Mouse (Mus musculus) heart, adult 9 months (tissue): ENCODE measurements around the gene Tbxas1.

Experiments
- DNase-seq, 2 experiments: peaks; one replicate each; pipeline ENCODE4 v3.0.0; 2022; ENCODE audit warnings: low spot score in 2 of 2

Gene Tbxas1

DNA sequence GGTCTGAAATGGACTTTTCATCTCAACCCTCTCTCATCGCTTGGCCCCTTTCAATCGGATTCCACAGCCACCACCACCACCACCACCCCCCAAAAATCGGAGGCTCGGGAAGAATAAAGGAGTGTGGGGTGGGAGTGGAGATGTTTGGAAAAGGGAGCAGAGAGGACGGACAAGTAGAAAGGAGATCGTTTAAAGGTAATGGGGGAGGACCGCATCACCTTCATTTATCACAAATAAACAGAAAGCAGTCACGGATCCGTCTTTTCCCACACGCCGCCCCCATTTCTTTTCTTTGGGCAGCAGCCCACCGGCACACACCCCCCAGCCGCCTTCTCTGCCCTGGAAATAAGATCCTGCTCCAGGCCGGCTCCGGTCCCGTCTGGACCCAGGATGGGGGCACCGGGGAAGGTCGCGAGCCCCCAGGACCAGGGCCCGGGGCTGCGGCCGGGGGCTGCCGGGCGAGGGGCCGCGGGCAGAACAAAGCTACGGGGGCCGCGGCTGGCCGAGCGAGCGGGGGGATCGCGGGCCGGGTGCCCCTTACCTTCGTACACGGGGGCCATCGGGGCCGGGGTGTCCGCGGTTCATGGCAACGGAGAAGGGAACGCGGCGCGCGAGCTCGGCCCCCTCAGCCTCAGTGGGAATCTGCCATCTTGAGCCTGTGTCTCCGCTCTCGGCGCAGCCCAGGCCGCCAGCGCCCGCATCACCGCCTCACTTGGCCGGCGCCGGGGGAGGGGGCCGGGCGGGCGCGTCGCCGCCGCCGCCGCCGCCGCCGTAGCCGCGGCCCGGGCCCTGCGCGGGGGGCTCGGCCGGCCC is at the start of gene Tbxas1:
Gene Tbxas1 (plus strand): TSS at position 147 of the 813 bp plus-strand sequence.
- peak; percentile 31 to 49 for DNase-seq

DNA sequence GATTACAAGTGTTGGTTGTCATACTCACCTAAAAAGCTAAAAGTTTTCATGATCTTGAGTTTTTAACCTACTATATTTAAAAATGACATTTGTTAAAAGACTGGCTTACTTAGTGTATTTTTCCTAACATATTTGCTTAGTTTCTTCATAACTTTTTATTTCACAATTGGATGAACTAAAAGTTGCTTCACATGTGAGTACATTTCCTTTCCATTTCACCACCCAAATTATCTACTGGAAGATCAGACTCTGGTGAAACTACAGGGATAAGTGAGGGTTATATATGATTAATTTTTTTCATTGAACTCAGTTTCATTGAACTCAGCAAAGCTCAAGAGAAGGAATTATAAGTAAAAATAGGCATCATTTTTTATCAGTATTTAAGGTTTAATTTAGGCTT is 49.3 kb upstream of the Tbxas1 start:
- DNase-seq, result no peak

DNA sequence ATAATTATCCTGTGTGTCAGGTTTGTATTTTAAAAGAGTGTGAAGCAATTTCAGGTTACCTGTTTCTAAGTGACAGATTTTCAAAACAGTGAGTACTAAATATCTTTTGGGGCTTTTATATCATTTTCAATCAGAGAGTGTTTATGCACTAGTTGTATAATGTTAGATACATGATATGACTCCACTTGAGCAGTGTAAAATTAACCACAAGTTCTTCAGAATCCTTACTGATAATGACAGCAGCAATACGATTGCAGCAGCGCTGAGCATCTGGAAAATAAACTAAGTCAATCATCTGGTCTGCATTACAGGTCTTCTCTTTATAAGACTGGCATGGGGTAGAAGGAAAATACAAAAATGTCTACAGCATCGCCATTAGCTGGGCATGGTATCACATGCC is 48.3 kb upstream of the Tbxas1 start:
- no peak for DNase-seq

DNA sequence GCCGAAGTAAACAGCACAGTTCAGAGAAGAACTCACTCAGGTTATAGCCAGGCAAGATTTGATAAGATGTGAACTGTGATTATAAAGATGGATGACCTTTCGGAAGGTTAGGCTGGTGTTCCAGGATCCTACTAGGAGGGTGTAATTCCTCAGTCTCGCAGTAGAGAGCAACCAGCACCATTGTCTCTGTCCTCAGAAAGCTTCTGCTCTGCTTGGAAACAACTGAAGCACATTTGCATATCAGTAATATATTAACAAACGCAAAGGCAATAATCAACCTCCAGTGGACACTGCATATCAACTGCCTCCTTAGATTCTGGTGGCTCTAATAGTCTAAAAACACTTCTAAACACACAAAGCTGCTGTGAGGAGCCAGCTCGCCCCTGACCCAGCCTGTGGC is 47.8 kb upstream of the Tbxas1 start:
- no peak for DNase-seq

DNA sequence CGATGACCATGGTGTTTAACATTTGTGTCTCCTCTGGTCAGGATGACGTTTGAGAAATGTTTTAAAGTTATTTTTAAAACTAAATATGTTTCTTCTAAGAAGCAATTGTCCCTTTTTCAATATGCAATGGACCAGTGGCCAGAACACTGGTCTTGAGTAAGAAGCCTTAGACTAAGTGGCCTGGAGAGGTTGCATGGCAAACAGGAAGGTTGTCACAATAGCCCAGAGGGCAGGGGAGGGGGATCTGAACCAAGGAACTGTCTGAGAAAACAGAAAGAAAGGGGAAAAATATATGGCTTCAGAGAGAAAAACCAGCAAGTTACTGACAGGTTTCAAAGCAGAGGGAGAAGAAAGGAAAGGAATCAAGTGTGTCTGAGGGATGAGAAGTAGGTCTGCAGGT is 47.0 kb upstream of the Tbxas1 start:
- DNase-seq, result no peak

DNA sequence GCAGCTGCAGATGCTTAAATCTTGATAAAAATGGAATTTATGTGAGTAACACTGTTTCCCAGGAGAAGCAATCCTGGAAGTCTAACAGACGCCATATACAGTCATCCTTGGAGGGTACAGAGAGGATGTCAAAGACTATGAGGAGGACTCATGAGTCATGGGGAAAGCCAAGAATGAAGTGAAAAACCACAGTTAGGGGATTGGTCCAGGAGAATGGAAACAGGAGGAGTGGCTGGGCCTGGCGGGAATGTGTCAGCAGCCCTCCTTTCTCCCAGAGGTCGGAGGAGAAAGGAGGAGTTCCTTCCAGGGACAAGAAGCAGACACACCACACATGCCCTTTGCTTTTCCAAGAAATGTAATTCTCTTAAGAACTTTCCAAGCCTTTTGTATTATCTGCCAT is 45.8 kb upstream of the Tbxas1 start:
- no peak for DNase-seq

DNA sequence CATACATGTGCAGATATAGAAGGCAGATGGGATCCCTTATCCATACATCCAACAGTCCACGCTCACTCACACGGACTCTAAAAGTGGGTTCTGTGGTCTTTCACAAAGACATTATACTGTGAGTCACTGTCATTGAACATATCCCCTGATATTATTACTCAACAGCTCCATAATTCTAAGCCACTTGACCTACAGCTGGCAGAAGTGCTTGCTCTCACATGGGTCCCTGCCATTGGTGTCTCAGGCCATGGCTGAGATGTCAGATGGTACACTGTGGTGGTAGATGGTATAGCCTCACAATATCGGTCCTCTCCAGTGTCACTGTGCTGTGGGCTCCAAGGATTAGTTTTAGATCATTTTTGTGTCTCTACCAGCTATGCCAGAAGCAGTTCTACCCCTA is 41.5 kb upstream of the Tbxas1 start:
- no peak for DNase-seq

DNA sequence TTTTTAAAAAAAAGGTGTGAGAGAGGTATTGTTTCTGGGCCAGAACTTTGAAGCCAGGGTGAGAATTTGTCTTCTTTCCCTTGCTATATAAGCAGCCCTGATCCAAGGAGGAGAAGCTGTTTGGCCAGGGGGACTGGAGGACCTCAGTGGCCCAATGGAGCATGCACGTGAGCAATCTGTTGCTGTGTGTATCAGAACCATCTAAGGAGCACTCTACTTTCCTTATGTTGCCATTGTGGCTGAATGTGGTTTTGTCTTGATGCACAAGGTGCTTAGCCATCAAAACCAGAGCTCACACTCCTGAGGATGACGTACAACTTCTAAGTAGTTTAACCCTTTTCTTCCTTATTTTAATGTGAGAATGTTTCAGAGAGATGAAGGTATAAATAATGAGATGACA is 40.5 kb upstream of the Tbxas1 start:
- DNase-seq, result no peak

DNA sequence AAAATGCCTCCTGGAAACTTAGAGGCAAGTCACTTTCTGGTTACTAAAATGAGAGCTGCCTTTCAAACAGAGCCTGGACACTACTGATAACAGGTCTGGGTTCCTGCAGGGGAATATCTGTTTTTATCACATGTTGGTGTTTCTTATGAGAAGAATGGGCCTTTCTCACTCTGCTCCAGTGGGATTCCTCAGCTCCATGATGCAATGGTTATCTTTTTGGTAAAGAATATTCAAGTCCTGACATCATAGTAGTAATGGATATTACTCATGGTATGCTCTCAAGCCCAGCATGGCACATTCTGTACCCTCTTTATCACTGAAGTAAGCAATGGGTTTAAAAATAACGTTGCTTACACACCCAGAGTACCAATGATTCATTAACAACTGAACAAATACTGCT is 40.0 kb upstream of the Tbxas1 start:
- DNase-seq, result no peak

DNA sequence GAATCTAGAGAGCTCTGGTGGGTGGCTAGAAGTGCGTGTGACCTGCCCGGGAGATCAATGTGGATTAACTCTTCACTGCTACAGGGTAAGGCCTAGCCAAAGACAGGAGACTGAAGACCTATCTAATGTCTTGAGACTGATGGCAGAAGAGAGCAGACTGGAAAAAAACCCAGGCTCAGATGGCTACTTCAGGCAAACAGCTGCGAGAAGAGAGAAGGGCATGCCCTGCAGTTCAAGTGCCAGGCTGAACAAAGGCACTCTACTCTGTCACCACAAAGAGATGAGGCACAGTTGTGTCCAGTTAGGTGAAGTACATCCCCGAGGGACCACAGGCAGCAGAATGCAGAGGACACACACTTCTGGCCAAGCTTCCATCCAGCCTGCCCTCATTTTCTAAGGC is 37.1 kb upstream of the Tbxas1 start:
- no peak for DNase-seq

DNA sequence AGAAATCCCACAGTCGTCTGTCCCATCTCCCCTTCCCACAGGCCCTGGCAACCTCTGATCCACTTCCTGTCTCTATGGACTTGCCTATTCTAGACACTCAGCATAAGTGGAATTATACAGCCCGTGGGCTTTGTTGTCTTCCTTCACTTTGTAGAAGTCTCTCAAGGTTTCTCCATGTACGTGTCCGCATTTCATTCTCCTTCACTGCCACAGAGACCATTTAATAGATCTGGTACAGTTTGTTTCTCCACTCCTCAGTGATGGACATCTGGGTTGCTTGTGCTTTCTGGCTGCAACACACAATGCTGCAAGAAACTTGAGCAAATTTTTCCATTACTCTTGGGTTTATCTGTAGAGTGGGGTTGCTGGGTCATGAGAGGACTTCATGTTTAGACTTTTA is 35.3 kb upstream of the Tbxas1 start:
- no peak for DNase-seq

DNA sequence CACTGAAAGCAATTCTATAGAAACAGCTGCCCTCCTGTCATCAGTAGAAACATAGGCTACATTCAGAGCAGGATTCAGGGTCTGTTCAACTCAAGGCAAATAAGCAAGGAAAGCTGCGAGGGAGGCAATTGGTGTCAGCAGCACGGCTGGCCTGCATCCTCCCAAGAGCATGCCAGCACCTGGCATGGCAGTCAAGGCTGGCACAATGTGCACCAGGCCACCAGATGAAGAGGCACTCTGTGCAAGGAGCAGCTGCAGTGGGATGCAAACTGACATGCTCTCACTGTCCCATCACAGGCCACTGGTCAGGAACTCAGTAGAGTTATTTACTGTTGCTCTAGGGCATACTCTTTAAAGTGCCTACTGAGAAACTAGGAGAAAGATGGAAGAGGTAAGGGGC is 34.8 kb upstream of the Tbxas1 start:
- DNase-seq, result no peak

DNA sequence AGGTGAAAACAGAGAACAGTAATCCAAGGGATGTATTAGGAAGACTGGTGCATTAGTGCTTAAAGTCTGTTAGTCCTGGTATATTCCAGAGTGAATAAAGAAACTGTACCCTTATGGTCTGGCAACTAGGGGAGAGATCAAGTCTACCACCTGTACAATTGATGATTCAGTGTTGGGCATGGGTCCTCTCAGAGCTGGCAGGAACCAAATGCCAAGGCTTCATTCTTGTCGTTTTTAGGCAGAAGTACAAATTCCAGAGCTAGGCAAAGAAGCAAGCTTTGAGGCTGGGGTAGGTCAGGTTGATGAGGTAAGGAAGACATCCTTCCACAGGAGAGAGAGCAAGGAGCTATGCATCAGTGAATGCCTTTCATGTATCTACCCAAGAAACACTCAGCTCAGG is 34.4 kb upstream of the Tbxas1 start:
- DNase-seq, result no peak

DNA sequence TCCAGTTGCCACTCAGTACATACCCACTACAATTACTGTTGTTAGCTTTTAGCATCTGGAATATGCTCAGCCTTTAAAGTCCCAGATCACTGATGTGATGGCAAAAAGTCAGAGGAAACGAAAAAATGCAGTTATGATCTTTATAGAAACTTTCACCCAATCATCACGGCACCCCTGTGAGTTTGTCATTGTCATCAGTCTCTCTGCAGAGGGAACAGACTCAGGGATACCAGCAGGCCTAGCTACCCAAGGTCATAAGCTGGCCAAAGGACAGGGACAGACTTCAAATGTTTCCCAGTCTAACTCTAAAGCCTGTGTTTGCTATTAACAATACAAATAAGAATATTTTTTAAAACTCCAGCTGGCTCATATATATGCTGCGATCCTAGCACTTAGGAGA is 33.7 kb upstream of the Tbxas1 start:
- DNase-seq, result no peak

DNA sequence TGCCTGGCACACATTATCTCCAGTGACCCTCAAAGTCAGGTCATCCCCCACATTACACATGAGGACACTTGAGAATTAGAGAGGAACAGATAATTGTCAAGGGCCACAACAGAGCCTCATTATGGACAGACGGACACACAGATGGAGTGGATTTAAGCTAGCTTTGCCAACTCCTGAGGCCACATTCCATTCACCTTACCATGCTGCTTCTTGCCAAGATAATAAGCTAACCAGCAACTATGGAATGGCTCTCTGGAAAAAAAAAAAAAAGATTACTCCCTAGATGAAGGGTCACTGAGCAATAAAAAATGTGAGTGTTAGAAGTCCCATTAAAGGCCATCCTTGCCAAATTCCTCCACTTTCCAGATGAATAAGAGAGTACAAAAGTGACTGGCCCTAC is 30.1 kb upstream of the Tbxas1 start:
- DNase-seq, result no peak

DNA sequence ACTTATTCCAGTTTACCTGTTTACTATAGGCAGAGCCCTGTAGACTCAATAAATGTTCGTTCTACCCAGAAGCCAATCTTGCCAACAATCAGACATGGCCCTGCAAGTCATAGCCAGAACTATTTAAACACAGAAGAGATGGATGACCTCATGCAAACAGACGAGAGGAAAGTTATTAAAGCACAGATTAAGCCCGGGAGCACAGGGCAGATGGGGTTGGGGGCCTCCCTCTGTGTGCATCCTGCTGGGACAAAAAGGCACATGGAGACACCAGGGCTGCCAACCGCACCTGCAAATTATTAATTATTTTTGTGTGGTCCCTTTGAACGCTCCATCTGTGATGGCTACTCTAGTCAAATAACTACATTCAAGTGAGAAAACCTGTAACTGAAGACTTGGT is 29.3 kb upstream of the Tbxas1 start:
- no peak for DNase-seq

DNA sequence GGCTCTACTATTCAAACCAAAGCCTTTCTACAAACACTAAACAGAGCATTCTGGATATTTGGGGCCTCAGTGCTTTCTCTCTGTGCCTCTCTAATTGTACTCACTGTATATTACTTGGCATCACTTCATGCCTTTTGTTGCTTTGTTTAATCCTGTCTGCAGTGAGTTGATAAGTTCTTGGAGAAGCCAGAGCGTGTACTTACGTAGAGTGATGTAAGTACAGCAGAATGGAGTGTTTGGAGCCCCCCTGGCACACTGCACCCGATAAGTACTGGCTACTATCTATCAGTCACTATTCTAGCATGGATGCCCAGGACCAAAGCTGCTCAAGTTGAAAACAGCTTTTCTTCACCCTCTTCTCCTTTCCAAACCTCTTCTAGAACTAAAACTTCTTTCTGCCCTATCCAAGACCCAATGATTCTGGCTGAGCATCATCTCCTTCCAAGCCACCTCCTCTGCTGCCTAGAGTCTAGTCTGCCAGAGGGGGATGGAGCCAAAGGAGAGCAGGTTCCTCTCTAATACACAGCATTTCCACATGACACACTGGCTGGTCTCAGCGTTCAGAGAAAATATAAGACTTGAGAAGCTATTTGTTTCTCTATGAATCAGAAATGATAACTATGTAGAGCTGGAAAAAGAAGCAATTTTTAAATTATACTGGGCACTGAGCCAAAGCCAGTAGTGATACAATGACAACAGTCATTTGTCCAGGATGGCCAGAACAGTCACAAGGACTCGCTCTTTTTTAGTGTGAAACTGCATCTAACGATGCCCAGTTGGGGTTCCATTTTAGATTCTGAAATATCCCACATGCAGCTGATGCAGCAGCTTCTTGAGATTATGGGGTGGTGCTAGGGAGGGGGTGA is 28.6 kb upstream of the Tbxas1 start:
- no peak for DNase-seq

DNA sequence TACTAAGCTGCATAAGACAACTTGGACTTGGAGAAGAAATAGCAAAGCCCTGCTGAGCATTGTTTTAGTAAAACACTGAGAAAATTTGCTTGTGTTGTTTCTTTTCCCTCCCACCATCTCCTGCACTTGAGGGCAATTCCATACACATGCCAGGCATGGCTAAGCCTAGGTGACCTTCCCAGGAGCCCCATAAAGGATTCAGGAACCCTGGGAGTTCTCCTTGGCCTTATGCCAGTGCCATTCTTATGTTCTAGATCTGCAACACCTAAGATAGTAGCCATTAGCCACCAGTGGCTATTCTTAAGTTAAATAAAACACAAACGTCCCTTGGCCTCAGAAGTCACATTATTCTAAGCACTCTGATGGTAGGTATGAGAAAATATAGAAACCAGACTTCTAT is 27.8 kb upstream of the Tbxas1 start:
- no peak for DNase-seq

DNA sequence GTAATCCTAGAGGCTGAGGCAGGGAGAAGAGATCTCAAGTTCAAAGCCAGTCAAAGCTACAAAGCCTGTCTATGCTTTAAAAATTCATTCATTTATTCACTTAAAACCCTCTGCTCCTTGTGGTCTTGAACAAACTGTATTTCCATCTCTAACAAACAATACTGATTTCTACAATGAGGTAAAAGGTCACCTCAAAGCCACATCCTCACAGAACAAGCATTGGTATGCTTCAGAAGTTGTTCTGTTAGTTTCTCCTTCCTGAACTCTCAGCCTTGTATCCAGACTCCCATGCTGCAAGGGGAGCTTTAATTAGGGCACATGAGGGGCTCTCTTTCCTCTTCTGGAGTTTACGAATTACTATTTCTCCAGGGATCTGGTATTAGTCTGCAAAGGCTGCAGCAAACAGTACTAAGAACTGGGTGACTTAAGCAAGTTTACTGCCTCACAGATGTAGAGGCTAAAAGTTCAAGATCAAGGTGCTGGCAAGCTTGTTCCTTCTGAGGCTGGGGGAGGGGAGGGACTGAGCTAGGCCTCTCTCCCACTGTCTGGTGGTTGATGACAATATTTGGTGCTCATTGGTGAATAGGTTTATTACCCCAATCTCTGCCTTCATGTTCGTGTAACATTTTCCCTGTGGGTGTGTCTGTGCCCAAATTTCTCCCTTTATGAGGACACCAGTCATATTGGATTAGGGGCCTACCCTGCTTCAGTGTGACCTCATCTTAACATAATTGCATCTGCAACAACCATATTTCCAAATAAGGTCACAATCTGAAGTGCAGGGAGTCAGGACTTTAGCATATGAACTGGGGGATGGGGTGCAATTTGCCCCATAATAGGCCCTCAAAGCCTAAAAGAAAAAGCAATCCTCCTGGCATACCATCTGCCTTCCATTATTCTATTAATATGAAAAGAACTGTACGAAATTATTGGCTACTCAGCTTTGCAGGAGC is 27.0 kb upstream of the Tbxas1 start:
- no peak for DNase-seq

DNA sequence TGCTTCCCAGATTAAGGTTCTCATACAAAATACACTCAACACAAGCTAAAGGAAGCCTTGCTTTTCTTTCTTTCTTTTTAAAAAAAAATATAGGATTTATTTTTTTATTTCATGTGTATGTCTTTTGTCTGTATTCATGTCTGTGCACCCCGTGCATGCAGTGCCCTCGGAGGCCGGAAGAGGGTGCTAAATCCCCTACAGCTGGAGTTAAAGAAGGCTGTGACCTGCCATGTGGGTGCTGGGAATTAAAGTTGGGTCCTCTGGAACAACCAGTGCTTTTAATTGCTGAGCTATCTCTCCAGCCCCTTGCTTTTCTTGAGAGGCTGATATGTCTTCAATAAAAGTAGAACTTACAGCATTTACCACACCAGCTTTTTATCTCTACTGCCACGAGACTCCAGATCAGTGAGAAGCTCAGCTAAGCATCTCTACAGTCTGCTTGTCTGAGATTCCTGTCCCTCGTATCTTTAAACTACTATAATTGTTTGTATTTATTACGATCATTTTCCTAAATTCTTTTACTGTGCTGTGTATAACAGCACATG is 24.4 kb upstream of the Tbxas1 start:
- DNase-seq, result no peak

DNA sequence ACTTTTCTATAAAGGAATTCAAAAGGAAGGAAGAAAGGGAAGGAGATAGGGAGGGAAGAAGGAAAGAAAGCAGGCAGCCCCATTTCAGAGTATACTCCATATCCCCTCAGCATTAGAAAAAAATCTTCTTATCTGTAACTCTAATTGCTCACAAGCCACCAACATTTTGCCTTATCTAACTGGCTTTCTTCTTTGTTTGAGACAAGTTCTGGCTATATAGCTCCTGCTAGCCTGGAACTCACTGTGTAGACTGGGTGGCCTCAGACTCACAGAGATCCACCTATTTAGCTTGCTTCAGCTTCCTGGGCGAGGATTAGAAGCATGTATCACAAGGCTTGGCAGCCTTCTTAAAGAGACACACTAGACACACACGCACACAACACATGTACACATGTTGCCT is 23.5 kb upstream of the Tbxas1 start:
- no peak for DNase-seq

DNA sequence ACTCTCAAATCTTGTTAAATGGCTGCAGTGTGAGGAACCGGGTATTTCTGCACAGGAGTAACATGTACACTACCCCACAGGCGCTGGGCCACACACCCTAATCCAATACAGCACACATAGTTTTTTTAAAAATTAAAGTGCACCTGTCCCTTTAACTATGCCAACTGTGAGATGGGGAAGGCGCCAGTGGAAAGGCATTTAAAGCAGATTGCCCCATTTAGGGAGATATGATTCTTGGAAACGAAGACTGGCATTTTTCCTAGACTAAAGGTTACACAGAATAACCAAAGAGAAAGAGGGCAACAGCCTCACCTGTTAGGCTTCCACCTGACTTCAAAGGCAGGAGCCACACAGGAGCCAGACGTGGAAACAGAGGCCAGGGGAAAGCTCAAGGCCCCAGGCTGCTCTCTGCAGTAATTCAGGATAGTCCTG is 21.6 kb upstream of the Tbxas1 start:
- DNase-seq, result no peak
